Mouse (Mus musculus) right cerebral cortex, adult 18-20 months (tissue): ENCODE data around the gene H2afx.
"Not testable (repeated sequence)": the region's sequence is repeated elsewhere in the genome, so short reads cannot be mapped to it uniquely, and the experiment has no call there.

Source experiments
- DNase-seq: peaks from one replicate; pipeline ENCODE4 v3.0.0; 2022; ENCODE audit warnings: mixed read lengths

Gene H2afx

DNA sequence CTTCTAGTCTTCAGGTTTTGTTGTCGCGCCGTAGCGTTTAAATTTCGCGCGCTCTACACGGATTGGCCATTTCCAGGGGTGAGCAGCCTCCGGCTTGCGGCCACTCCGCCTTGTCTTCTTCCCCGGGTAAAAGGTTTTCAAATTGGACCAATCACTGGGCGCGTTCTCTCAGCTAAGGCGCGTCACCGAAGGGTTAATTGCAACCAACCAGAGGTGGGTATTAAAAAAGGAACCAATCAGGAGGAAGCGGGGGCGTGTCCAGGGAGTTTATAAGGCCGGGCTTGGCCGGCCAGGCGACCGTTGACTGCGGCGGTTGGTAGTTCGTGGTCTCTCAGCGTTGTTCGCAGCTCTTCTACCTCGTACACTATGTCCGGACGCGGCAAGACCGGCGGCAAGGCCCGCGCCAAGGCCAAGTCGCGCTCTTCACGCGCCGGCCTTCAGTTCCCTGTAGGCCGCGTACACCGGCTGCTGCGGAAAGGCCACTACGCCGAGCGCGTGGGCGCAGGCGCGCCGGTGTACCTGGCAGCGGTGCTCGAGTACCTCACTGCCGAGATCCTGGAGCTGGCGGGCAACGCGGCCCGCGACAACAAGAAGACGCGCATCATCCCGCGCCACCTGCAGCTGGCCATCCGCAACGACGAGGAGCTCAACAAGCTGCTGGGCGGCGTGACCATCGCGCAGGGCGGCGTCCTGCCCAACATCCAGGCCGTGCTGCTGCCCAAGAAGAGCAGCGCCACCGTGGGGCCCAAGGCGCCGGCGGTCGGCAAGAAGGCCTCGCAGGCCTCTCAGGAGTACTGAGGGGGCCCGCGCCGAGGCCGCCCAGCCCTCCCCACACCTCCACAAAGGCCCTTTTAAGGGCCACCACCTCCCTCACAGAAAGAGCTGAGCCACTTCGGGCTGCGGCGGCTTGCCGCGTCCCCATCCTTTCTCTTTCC, at the start of gene H2afx:
Gene H2afx (plus strand): TSS at position 299 of the 935 bp plus-strand sequence.
- peak; percentile 99 for DNase-seq

DNA sequence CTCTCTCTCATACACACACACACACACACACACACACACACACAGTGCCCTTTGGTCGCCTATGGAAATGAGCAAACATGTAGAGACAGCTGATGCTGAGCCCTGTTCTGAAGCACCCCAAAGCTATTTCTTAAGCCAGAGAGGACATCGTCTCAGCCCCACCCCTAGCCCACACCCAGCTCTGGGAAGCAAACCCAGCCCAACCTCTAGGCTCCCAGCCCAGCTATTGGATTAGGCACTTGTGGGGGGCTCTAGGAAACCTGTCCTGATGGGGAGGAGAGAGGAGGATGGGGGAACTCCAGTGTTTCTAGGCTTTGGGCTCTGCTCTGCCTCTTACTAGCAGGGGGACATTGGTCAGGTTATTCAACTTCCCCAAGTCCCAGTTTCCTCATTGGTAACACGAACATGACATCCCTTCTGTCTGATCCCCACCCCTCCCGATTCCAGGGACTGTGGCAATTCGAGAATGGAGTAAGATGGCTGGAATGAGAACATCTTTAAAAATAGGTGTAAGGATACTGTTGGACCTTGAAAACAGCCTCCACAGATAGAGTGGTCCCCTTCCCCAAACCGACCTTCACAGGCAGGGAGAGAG, 48.1 kb upstream of the H2afx start:
- no peak for DNase-seq

DNA sequence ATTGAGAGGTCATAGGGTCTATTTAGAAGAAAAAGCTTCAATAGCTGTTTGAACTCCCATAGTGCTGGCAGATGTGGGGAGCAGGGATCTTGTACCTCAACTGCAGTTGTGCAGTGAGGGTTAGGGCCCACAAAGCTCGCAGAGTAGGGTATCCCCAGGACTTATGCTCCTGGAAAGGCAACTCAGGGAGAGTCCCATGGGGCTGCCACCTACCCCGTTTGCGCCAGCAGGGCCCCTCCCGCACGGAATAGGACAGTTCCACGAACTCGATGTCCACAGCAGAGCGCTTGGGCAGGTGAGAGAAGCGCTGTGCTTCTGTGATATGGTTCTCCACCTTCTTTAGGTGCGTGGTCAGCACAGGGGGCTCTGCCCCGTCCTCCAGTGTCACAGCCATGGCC, 47.5 kb upstream of the H2afx start:
- DNase-seq = no peak

DNA sequence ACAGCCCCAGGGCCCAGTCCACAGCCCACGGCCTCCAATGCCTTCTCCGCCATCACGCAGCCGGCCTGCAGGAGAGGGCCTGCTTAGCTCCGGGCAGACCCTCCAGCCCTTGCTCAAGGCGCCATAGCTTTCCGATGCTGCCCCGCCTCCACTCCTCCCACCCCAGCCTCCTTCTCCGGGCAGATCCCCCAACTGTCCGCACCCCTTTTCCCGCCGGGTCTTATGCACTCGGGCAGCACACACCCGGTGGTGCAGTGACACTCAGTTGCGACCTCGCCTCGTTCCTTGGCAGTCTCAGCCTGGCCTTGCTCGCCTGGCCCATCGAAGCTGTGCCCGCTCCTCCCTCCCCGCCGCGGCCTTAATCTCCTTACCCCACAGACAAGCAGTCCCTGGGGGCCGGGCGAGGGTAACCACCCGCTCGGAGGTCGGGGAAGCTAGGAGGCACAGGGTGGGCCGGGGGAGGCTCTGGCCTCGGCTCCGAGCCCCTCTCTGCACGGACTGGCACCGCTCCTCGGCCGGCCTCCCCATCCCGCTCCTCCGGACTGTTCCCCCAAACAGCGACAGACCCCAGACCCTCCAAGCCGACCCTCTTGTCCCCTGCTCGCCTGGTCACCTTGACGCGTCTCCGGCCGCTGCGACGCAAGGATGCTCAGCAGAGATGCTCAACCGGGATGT, 47.0 kb upstream of the H2afx start:
- DNase-seq = peak; percentile 26

DNA sequence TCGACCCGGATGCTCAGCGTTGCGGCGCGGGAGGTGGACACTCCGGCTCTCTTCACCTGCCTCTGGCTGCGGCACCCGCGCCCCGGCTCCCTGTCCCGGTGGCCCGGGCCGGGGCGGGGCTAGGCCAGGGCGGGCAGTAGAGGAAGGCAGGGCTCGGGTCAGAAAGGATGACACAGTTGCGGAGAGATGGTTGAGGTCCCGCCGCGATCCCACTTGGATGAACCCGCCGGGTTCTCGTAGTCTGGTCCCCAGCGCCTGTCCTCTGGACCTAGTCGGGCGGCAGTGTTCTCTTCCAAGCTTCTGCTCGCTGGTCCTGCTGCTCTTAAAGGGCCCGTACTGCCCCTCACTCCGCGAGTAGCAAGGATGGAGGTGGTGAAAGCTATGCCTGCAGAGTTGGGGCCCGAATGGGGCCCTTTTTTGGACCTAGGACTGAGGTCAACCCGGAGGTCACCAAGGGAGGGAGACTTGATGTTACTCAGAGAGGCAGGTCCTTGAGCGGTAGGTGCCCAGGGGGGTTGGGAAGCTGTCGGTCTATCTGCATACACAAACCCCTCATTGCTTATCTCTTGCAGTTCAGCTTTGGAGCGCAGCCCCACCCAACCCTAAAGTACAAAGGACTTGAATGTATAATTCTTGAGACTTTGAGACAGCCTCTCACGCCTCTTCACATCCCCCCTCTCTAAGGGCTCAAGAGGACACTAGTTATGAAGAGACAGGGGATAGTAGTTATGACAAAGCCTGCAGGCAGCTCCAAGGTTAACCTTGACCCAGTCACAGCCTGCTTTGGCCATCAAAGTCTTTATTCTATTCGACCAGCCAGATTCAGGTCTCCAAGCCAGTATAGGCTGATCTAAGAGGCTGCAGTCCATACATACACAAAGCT, 46.2 kb upstream of the H2afx start, which contains the start of gene Abcg4:
Gene Abcg4 (minus strand): TSS at position 540 of the 883 bp plus-strand sequence.
- DNase-seq = peak; percentile 52

DNA sequence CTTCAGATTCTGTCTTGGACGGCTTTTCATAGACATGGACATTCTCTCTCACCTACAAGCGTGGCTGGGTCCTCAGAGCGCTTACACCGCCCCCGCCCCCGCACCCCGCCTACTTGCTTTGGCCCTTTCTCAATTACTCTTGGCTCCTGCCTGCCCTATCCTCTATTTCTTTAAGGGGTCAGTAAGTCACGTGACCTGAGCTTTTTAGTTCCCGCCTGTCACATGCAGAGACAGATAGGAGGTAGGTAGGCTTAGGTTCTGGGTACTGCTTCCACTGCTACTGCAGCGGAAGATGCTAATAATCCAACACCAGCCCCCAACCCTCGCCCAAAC, 45.6 kb upstream of the H2afx start:
- no peak for DNase-seq

DNA sequence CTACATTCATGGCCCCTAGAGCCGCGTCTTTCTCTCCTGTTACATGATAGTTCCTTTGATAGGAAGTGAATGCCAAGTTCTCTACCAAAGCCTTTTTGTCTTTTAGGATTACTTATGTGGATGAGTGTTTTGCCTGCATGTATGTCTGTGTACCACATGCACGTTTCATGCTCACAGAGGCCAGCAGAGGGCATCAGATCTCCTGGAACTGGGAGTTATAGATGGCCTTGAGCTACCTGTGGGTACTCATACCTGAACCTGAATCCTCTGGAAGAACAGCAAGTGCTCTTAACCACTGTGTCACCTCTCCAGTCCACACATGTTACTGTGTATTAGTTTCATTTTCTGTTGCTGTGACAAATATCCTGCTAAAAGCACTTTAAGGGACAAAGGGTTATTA, 42.0 kb upstream of the H2afx start:
- no peak for DNase-seq

DNA sequence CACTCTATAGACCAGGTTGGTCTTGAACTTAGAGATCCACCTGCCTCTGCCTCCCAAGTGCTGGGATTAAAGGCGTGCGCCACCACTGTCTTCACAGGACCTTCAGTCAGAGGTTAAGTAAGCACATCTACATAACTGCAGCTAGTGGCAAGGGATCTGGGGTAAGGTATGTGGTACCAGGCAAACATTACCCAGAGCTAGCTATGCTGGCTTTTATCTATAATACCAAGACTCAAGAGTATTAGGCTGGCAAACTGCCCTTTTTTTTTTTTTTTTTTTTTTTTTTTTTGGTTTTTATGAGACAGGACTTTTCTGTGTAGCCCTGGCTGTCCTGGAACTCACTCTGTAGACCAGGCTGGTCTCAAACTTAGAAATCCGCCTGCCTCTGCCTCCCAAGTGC, 34.5 kb upstream of the H2afx start:
- not testable (repeated sequence) for DNase-seq

DNA sequence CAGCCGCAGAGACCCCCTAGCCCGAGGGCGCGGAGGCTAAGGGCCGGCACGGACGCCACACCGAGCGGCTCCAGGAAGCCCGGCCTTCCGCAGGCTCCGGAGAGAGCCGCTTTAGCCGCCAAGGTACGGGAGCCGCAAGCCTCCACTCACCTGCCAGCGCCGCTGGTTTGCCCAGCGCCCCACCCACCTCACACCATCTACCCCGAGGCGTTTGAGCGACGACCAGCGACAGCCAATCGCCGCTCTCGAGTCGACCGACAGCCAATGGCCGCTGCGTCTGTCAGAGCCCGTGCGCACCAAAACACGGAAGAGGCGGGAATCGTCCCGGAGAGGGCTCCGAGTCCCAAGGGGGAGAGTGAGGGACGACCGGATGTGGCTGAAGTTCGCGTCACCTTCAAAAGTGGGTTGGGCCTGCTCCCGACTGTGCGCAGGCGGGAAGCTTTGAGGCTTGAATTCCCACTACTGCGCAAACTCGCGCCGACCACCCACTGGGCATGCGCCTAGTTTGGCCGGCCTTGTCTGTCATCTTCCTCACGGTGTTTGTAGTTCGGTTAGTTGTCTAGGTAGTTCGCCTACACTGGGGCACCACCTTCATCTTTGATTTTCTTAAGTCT, 28.9 kb upstream of the H2afx start, which contains the start of gene Hinfp:
Gene Hinfp (minus strand): TSS at position 206 of the 614 bp plus-strand sequence.
- DNase-seq = peak; percentile 100

DNA sequence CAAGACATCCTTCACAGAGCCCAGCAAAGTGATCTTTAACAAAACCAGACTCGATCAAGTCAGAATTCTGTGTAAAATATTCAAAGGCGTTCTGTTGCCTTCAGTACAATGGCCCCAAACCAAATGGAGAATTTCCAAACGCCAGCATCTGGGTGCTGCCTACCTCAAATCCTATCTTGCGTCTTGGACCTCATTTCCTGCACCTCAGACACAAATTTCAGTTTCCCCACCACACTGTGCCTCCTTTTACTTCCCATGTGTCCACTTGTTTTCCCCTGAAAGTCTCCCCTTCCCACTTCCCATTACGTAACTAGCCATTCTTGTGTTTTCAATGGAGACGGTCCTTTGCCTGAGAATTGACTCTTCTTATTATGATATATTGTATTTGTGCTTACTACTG, 28.0 kb upstream of the H2afx start:
- DNase-seq = no peak

DNA sequence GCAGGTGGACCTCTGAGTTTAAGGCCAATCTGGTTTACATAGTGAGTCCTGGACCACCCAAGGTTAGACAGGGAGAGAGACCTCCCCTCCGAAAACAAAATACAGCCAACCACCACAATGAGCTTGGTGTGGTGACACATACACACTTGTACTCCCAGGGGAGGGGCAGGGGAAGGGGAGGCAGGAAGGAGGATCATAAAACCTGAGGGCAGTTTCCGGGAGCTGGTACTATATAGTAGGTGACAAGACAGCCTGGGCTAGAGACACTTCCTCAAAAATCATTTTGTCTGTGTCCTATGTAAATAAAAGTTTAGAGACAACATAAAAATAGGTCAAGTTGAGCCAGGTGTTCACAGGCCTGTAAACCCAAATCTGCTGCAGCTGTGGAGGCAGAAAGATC, 27.2 kb upstream of the H2afx start:
- no peak for DNase-seq

DNA sequence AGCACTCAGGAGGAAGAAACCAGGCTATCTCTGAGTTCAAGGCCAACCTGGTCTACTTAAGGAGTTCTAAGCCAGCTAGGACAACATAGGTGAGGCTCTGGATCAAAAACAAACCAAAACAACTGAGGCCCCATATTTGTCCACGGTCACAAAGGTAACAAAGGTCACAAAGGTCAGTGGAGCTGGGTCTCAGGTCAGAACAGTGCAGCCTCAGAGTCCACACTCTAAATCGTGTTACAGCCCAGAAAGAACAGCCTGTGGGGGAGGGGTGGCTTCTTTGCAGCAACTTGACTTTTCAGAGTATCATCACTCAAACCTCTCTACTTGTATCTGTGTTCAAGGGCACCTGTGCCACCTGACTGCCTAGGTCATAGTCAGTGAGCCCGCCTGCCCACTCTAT, 24.7 kb upstream of the H2afx start:
- no peak for DNase-seq

DNA sequence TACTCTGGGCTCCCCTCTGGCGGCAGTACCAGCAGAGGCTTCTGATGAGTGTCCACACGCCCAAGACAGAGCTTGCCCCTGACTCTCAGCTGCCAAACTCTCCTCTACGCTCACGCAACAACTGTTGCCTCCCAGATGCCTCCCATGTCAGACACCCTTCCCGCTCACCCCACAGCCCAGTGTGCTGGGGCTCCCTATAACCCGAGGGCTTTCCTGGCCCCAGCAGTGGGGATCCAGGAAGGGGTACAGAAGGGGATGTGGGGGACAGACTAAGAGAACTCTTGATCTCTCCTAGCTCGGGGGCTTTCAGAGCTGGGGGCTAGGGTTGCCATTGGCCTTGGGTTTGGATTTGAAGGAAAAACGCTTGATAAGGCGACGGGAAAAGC, 23.8 kb upstream of the H2afx start:
- DNase-seq = no peak

DNA sequence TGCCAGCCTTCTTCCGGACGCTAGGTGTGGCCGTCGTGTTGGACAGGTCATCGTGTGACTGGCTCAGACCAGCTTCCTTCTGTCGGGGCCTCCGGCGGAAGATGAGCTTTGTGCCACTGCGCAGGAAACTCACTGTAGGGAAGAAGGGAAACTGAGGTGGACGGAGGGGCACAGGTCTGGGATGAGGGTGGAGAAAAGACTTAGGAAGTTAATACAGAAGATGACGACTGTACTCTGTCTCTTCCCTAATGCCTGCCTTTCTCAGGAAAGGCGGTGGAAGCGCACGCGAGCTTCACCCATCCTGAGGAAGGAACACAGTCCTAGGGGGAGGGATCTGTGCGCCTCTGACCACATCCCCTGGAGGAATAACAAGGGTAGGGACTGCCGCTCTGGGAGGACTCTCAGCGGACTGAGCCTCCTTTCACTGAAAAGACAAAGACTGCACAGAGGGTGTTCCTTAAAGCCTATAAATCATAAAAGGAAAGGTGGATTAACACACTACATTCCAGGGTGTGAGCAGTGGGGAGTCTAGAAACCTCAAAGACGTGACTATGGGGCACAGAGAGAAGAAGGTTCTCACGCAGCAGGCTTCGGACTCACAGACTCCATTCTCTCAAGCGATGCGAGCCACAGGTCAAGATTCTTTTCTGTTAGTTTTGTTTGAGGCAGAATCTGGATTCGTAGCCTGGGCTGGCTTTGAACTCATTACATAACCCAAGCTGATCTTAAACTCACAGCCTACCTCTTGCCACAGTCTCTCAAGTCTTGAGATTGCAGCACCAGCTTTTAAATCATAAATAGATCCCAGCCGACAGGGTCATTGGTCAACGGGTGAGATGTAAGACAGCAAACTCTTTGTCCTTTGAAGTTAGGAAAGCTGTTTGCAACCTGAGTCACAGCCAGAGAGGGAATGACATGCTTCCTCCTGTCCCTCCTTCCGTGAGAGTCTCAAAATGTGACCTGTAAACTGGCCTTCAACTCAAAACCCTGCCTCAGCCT, 23.1 kb upstream of the H2afx start:
- no peak for DNase-seq

DNA sequence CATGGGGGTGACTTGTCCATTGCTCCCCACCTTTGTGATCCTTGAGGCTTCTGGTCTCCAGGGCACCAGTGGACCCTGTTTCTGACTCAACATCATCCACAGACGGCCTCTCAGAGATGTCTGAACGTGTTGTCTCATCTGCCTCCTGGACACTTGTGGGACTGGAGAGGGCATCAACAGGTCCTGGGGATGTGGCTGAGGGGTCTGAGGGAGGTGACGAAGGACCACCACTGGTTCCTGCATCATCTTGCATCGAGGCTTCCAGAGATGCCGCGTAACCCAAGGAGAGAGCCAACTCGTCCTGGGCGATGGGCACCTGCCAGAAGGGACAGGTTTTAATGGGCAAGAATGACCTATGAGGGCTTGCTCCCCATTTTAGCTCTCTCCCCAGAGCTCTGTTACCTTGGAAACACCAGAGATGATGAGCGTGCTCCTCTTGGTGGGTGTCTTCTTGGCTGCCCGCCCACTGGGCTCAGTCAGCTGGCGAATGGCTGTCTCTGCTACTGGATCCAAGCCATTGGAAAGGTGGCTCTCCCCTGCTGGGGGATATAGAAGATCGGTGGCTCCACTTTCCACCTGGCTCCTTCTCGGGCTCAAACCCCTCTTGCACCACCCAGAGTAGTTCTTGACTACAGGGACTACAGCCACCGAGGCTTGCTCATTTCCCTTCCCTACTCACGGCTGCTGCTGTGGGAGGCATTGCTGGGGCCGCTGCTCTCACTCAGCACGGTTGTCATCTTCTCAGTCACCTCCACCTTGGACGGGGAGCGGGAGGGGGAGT, 20.8 kb upstream of the H2afx start:
- peak; percentile 88 for DNase-seq

DNA sequence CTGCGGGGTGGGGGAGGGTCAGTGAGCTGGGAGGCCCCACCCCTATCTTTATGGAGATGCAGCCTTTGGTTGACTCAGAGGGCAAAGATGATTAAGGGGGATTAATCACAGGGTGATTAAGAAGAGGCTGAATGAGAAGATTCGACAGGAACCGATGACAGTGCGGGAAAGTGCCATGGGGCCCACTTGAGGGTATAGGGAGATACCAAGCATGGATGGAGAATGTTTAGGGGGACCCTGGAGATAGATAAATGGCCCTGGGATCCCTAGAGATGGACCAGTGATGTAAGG, 20.3 kb upstream of the H2afx start:
- no peak for DNase-seq

DNA sequence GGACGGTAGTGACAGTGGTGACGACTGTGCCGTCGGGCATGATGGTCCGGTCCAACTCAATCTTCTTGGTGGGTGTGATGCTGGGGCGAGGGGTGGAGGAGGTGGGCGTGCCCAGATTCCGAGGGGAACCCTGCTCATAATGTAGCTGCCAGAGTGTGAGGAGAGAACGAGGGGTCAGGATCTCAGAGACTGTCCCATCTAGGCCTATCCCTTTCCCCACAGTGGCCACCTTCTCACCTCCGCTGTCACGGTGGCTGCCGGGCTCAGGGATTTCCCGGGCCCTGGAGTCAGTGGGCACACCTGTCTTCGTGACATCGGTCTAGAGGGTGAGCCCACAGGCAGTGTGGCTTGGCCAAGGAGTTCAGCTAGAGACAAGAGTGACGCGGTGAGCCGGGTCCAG, 19.6 kb upstream of the H2afx start:
- no peak for DNase-seq

DNA sequence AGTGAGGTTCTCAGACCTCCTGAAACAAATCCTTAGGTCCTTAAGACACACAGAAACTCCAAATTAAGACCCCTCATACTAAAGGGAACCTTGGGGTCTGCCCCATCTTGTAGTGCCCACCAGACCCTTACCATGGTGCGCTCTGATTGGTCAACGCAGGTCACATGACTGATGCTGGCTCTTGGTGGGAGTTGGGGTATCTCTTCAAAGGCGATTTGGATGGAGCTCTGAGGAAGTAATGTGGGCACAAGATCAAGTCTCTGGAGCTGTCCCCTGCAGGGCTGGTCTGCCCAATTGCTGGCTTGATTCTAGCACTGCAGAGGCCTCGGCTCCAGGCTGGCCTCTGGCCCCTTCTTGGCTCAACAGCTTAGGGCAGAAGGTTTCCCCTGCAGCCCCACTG, 17.0 kb upstream of the H2afx start:
- no peak for DNase-seq

DNA sequence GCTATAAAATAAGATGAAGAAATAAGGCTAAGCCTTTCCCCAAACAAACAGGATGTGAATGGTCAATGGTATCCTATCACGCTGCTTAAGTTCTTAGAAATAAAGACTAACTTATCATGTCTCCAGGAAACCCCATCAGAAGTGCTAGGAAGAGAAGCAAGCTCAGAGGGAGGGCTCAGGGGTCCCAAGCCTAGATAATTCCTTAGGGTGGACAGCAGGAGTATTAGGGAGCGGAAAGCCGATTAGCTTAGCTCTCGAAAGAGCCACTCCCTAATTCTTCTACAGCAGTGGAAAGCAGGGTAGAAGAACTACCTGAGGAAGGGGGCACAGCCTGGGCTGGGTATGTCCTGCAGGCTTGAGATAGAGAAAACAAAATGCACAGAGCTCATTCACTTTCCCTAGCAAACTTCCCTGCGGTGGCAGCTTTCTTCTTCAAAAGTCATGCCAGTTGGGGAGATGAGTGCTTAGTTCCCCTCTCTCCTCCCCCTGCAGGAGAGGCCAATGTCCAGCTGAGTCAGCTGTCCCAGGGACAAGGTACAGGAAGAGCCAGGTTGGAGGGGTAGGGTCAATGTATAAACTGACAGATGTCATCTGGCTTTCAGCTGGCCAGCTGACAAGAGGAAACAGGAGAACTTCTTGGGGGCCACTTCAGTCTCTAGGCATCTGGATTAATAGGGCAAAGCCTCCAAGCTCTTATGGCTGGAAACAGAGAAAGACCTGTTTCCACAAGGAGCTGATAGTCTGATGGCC, 16.2 kb upstream of the H2afx start:
- no peak for DNase-seq

DNA sequence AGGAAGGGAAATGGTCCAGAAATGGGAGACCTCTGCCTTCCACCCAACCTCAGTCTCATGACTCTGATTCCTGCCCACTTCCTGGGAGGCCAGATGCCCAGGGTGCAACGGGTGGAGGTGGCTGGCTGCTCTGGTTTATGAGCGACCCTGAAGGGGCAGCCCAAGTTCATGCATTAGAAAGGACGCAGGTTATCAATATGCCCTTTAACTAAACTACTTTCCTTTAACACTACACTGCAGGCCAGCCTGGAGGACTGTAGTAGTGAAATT, 15.7 kb upstream of the H2afx start:
- no peak for DNase-seq
